Mouse (Mus musculus) kidney, adult 2 months (tissue): ENCODE data around the gene Rcan2.

Experiments
- CTCF ChIP-seq: fragments of 200-500 bp; conservative IDR thresholded peaks from 2 replicates; pipeline ENCODE4 v1.5.1; 2011; ENCODE audit warnings: low read depth, mild to moderate bottlenecking, control low read depth, low read length, moderate library complexity, mixed read lengths; ENCODE audit not compliant: insufficient read depth, insufficient read length
- POLR2A ChIP-seq: fragments of 200-500 bp; IDR thresholded peaks from one replicate; pipeline ENCODE4 v1.6.1; 2011; ENCODE audit warnings: low read depth, low read length, control low read depth

DNA sequence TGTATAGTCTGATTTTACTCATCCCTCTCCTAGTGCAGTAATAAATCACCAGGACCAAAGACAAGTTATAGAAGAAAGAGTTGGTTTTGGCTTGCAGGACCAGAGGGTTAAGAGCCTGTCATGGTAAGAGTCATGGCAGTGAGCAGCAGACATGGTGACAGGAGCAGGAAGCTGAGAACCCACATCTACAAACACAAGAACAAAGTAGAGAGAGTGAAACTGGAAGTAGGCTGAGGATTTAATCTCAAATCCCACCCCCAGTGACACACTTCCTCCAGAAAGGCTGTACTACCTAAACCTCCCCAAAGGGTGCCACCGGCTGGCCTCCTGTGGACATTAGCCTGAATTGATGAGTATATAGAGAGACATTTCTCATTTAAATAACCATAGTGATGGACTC is 259.6 kb downstream of the Rcan2 start:
- TF ChIP-seq CTCF (no peak), POLR2A (no peak)
